Mouse (Mus musculus) cerebellum, adult 11 months (tissue): ENCODE data around the gene Olfr913.

Experiments used
- DNase-seq: peaks from one replicate; pipeline ENCODE4 v3.0.0; 2022

The Olfr913 gene

GRCm38 (mm10) chr9:38592459-38592858 lies at the start of gene Olfr913:
Gene Olfr913, plus strand, starts transcription at chr9:38592759.
- DNase-seq, result no peak

- DNase-seq, result no peak
These were observed 12.7 kb upstream of the Olfr913 start, which contains the start of gene Olfr912 for GRCm38 (mm10) chr9:38579878-38580277. Gene Olfr912, plus strand, starts transcription at chr9:38580178.

GRCm38 (mm10) chr9:38591056-38591455 lies 1.5 kb upstream of the Olfr913 start:
- no peak for DNase-seq

GRCm38 (mm10) chr9:38604802-38605201 lies 12.2 kb downstream of the Olfr913 start, which contains the start of gene Olfr914:
Gene Olfr914, plus strand, starts transcription at chr9:38605102.
- DNase-seq, result no peak

- no peak for DNase-seq
These were observed 39.8 kb downstream of the Olfr913 start for GRCm38 (mm10) chr9:38632406-38632805.
